Mouse (Mus musculus) hindbrain, postnatal 0 days (tissue): Measurements from ENCODE around the gene Abhd8. TPM values are rescaled to one million over a fixed set of nuclear protein-coding genes. Genes with fewer than 3 reads are reported as not detected.

Source experiments
- ATAC-seq: fragments of 200-750 bp; cut with Nextera tagmentation; 2 replicates; pipeline ENCODE4 v1.8.0; 2017; ENCODE audit warnings: mild to moderate bottlenecking, moderate TSS enrichment, moderate library complexity
- DNase-seq: peaks from one replicate; pipeline ENCODE4 v3.0.0-alpha.2; 2015; ENCODE audit warnings: low spot score
- H3K27ac ChIP-seq: fragments of 300-500 bp; sonication (generic); 2 replicates; pipeline ENCODE4 v1.5.1; 2014; ENCODE audit warnings: mild to moderate bottlenecking
- H3K27me3 ChIP-seq: fragments of 300-500 bp; sonication (generic); 2 replicates; pipeline ENCODE4 v1.6.1; 2014; ENCODE audit warnings: low read length, mixed read lengths; ENCODE audit not compliant: insufficient read depth
- H3K36me3 ChIP-seq: fragments of 300-500 bp; sonication (generic); 2 replicates; pipeline ENCODE4 v1.6.1; 2014; ENCODE audit warnings: low read length, mixed read lengths; ENCODE audit not compliant: insufficient read depth
- H3K4me1 ChIP-seq: fragments of 300-500 bp; sonication (generic); 2 replicates; pipeline ENCODE4 v1.6.1; 2014; ENCODE audit warnings: antibody characterized with exemption, low read length, mixed read lengths; ENCODE audit not compliant: insufficient read depth
- H3K4me2 ChIP-seq: fragments of 300-500 bp; sonication (generic); 2 replicates; pipeline ENCODE4 v1.6.1; 2014; ENCODE audit warnings: low read depth, mild to moderate bottlenecking, low read length, moderate library complexity, mixed read lengths
- H3K4me3 ChIP-seq: fragments of 300-500 bp; sonication (generic); 2 replicates; pipeline ENCODE4 v1.5.1; 2014; ENCODE audit warnings: low read length
- H3K9ac ChIP-seq: fragments of 300-500 bp; sonication (generic); replicated peaks from 2 replicates; pipeline ENCODE4 v1.6.1; 2014; ENCODE audit warnings: mild to moderate bottlenecking, low read length, moderate library complexity, mixed read lengths
- H3K9me3 ChIP-seq: fragments of 300-500 bp; sonication (generic); 2 replicates; pipeline ENCODE4 v1.6.1; 2016; ENCODE audit warnings: low read length, mixed read lengths
- CTCF ChIP-seq: IDR thresholded peaks from 2 replicates; pipeline ENCODE4 v1.5.1; 2016; ENCODE audit warnings: antibody characterized with exemption, control low read depth, low read depth
- WGBS: fragments of 180-500 bp; shearing (Covaris S2); extraction: QIAGEN DNeasy Blood & Tissue Kit; methylation state at CpG from one replicate; pipeline ENCODE4 v1.1.7; 2014; 5-methylcytosine and 5-hydroxymethylcytosine counted together
- polyA plus RNA-seq: library from polyadenylated mRNA; unstranded; fragments of >200 nt; fragmentation: Nextera tagmentation; extraction: Ambion mirVana; gene quantifications from 2 replicates; pipeline ENCODE4 v1.2.1, GENCODE M21; 2015
- total RNA-seq: library from RNA; depleted of rRNA; stranded (reverse); fragments of >200 nt; gene quantifications from 2 replicates; pipeline ENCODE4 v1.2.3, GENCODE M21; 2014

The Abhd8 gene
- total and polyA plus RNA-seq, 2 experiments from 2014 or later: 195 to 330 TPM

DNA sequence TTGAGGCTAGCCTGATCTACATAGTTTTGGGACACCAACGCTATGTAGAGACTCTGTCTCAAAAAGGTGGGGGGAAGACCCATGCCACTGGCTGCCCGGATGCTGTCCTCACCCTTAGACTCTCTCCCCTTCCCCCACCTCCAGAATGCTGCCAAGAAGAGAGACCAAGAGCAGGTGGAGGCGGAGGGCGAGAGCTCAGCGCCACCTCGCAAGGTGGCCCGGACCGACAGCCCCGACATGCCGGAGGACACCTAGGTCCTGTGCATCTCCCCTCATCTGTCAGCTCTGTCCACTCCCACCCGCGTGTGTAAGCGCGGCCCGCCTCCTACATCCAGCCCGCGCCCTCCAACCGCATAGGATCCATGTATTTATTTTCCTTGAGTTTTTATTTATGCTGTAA, 10.9 kb upstream of the Abhd8 start:
- no peaks in the 10 kb centered on the region for H3K4me1 ChIP-seq
- peaks cover 42% of the 10 kb centered on the region for H3K36me3 ChIP-seq
- no peaks in the 10 kb centered on the region for H3K9me3 ChIP-seq
- no peak overlapping the region for H3K4me3 ChIP-seq
- no peak overlapping the region for H3K27ac ChIP-seq
- no peak overlapping the region for H3K4me2 ChIP-seq
- WGBS: 93% methylated on average over 18 of the region's 18 CpGs
- no peak overlapping the region for H3K9ac ChIP-seq
- no peak for TF ChIP-seq CTCF
- no peak for ATAC-seq
- H3K27me3 ChIP-seq: no peaks in the 10 kb centered on the region
- DNase-seq: no peak

DNA sequence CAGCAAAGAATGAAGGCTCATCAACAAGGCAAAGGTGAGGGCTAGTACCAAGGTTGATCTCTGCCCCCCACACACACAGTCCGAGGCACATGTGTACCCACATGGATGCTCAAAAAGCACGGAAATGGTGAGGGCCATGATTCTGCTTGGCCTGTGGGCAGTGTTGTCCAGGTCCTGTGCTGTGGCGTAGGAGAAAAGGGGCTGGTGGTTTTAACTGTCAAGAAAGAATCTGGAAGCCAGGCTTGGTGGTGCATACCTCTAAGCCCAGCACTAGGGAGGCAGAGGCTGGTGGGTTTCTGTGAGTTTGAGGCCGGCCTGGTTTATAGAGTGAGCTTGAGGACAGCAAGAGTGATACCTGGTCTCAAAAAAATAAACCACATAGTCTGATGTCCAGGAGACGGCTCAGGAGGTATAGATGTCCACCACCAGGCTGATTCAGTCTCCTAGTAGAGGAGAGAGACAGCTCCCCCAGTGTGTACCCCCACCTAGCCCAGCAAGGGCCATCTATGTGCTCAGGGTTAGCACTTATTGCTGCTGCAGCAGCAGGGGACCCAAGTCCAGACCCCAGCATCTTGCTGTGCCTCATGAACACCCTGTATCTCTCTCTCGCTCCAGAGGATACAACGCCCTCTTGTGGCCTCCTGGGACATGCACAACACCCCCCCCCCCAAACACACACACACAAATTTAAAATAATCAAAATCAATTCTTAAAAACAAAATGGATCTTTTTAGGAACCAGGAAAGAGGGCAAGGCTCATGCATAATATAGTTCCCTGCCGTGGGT, 9.3 kb upstream of the Abhd8 start:
- no peak for ATAC-seq
- H3K27me3 ChIP-seq: no peaks in the 10 kb centered on the region
- H3K4me3 ChIP-seq: no peak overlapping the region
- H3K36me3 ChIP-seq: peaks cover 34% of the 10 kb centered on the region
- no peaks in the 10 kb centered on the region for H3K4me1 ChIP-seq
- peak; percentile 40 for TF ChIP-seq CTCF
- no peak overlapping the region for H3K27ac ChIP-seq
- no peak overlapping the region for H3K9ac ChIP-seq
- no peak for DNase-seq
- no peak overlapping the region for H3K4me2 ChIP-seq
- WGBS: 85% methylated on average over 8 of the region's 8 CpGs
- H3K9me3 ChIP-seq: no peaks in the 10 kb centered on the region

DNA sequence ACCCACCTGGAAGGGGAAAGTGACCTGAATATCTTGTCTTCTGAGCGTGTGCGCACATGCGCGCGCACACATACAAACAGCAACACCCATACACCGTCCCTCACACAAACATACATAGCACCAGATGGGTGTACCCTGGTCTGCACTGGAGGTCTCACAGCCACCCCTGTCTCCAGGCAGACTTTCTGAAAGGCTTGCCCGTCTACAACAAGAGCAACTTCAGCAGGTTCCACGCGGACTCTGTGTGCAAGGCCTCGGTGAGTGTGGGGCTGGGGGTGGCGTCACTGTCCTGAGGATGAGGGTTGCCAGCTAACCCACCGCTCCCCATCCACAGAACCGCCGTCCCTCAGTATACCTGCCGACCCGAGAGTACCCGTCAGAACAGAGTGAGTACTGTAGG, 8.4 kb upstream of the Abhd8 start:
- no peak for TF ChIP-seq CTCF
- Histone ChIP-seq H3K36me3 (peaks cover 34% of the 10 kb centered on the region), H3K4me2 (no peak overlapping the region), H3K27ac (no peak overlapping the region), H3K4me3 (no peak overlapping the region), H3K9me3 (no peaks in the 10 kb centered on the region), H3K27me3 (no peaks in the 10 kb centered on the region), H3K9ac (no peak overlapping the region), H3K4me1 (no peaks in the 10 kb centered on the region)
- ATAC-seq (no peak), DNase-seq (no peak)
- 94% methylated on average over 17 of the region's 17 CpGs for WGBS

- no peak overlapping the region for H3K4me2 ChIP-seq
Measured at GRCm38 (mm10) chr8:71470913-71471255, 7.4 kb upstream of the Abhd8 start.

GRCm38 (mm10) chr8:71470146-71470912, 6.9 kb upstream of the Abhd8 start:
- 76% methylated on average over 3 of the region's 3 CpGs for WGBS
- no peaks in the 10 kb centered on the region for H3K4me1 ChIP-seq
- TF ChIP-seq CTCF: no peak
- H3K36me3 ChIP-seq: peaks cover 34% of the 10 kb centered on the region
- ATAC-seq (no peak), DNase-seq (no peak)
- no peaks in the 10 kb centered on the region for H3K27me3 ChIP-seq
- peak overlapping the region; percentile 73 for H3K4me3 ChIP-seq
- peak overlapping the region; percentile 80; the same call in 1 of the 2 replicates for H3K27ac ChIP-seq
- no peaks in the 10 kb centered on the region for H3K9me3 ChIP-seq
- H3K4me2 ChIP-seq: peak overlapping the region; percentile 81
- peak overlapping the region; percentile 73 for H3K9ac ChIP-seq

More at GRCm38 (mm10) chr8:71470913-71471255, 7.4 kb upstream of the Abhd8 start:
- peaks cover 34% of the 10 kb centered on the region for H3K36me3 ChIP-seq
- WGBS: 79% methylated on average over 5 of the region's 5 CpGs
- H3K27ac ChIP-seq: no peak overlapping the region
- no peaks in the 10 kb centered on the region for H3K4me1 ChIP-seq
- TF ChIP-seq CTCF: no peak
- H3K4me3 ChIP-seq: no peak overlapping the region
- no peaks in the 10 kb centered on the region for H3K9me3 ChIP-seq
- DNase-seq (no peak), ATAC-seq (no peak)
- no peaks in the 10 kb centered on the region for H3K27me3 ChIP-seq
- H3K9ac ChIP-seq: no peak overlapping the region

DNA sequence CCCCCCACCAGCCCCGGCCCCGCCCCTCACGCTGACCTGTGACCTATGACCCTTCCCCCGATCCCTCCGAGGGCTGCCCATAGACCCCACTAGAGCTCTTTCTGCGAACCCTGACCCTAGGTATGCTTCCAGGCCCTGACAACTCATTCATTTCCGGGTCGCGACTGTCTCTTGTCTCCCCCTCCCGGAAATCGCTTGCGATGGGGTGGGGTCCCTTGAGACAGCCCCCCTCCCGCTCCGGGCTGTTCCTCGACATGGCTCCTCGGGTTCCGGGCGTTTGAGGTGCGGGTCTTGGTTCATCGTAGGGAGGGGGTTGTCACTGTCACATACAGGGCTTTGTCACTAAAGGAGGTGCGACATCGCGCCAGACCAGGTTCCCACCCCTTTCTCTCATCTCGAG, 6.0 kb upstream of the Abhd8 start:
- Histone ChIP-seq H3K4me1 (no peaks in the 10 kb centered on the region), H3K4me2 (peak overlapping the region; percentile 81), H3K4me3 (peak overlapping the region; percentile 73), H3K27ac (peak overlapping the region; percentile 80), H3K9me3 (no peaks in the 10 kb centered on the region), H3K36me3 (peaks cover 27% of the 10 kb centered on the region; the same call in 1 of the 2 replicates), H3K27me3 (no peaks in the 10 kb centered on the region), H3K9ac (peak overlapping the region; percentile 73)
- DNase-seq (peak; percentile 85), ATAC-seq (peak; percentile 41)
- 0 out of 2 replicates have a peak, but pooled peaks have one; percentile 6 for TF ChIP-seq CTCF
- whole genome bisulfite sequencing: 3% methylated on average over 23 of the region's 24 CpGs
